Mouse (Mus musculus): Measurements from ENCODE around the gene Fiz1. TPM values are rescaled to one million over a fixed set of nuclear protein-coding genes. Genes with fewer than 3 reads are reported as not detected.
A peak's percentile ranks its signal among the peaks of the same experiment; 100 is the strongest.

The Fiz1 gene
- polyA plus RNA-seq, 1 experiment from 2014 or later, result 46.4 TPM

DNA sequence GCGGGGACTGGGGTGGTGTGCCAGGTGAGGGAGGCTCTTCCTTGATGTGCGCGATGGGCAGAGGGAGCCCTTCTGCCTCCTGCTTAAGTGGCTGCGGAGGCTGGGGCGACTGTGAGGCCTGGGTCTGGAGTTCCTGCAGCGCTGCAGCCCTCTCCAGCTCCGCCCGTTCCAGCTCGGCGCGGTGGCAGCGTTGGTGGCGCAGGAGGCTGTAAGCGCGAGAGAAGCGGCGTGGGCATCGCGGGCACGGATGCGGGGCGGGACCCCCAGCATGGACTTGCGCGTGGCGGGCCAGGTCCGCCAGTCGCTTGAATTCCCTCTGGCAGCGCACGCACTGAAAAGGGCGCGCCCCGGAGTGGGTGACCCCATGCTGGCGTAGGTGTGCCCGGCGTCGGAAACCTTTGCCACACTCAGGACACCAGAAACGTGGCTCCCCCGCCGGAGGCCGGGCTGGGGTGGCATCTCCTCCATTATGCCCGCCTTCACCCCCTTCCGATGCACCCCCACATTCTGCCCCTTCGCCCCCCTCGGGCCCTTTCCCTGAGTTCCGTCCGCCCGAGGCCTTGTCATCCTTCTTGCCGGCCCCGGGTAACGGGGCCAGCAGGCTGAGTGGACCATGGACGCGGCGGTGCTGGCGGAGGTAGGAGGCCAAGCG, 21.0 kb downstream of the Fiz1 start:
- Histone ChIP-seq H3K4me3 (ENCODE audit: low read depth, low read length) (0 out of 2 replicates have a peak overlapping the region, but pooled peaks have one; percentile 4), H3K27me3 (ENCODE audit: insufficient read depth, low read length) (0 out of 2 replicates have a peak, but pooled peaks cover 3% of the 10 kb centered on the region), H3K36me3 (ENCODE audit: insufficient read depth) (peaks cover 24% of the 10 kb centered on the region), H3K4me1 (ENCODE audit: insufficient read depth) (peaks cover 9% of the 10 kb centered on the region; the same call in 1 of the 2 replicates), H3K9me3 (ENCODE audit: low read depth, low read length) (peaks cover 6% of the 10 kb centered on the region; the same call in 1 of the 2 replicates), H3K4me2 (peak overlapping the region; percentile 8; the same call in 1 of the 2 replicates), H3K9ac (no peak overlapping the region), H3K27ac (ENCODE audit: low read depth) (no peak overlapping the region)
- WGBS, result 46% methylated on average over 55 of the region's 55 CpGs
- TF ChIP-seq CTCF (IDR thresholded peaks at IDR 0.05; ENCODE audit: low read depth), result no peak
- no peak for ATAC-seq (ENCODE audit: insufficient read depth)
- no peak for DNase-seq

- Histone ChIP-seq H3K4me3 (ENCODE audit: low read depth, low read length) (no peak overlapping the region), H3K27ac (ENCODE audit: low read depth) (no peak overlapping the region), H3K9ac (no peak overlapping the region), H3K36me3 (ENCODE audit: insufficient read depth) (peaks cover 16% of the 10 kb centered on the region), H3K9me3 (ENCODE audit: low read depth, low read length) (no peaks in the 10 kb centered on the region; the same call in 1 of the 2 replicates), H3K4me2 (no peak overlapping the region), H3K4me1 (ENCODE audit: insufficient read depth) (no peaks in the 10 kb centered on the region), H3K27me3 (ENCODE audit: insufficient read depth, low read length) (no peaks in the 10 kb centered on the region)
- DNase-seq (no peak), ATAC-seq (ENCODE audit: insufficient read depth) (no peak)
- no peak for TF ChIP-seq CTCF (IDR thresholded peaks at IDR 0.05; ENCODE audit: low read depth)
- WGBS, result 39% methylated on average over 2 of the region's 2 CpGs
These were observed 26.2 kb downstream of the Fiz1 start for GRCm38 (mm10) chr7:4988250-4988649.

- ATAC-seq (ENCODE audit: insufficient read depth), result no peak
- no peak overlapping the region for H3K4me2 ChIP-seq
- no peak overlapping the region for H3K27ac ChIP-seq (ENCODE audit: low read depth)
- no peak for DNase-seq
- no peaks in the 10 kb centered on the region for H3K4me1 ChIP-seq (ENCODE audit: insufficient read depth)
- no peak overlapping the region for H3K4me3 ChIP-seq (ENCODE audit: low read depth, low read length)
- no peaks in the 10 kb centered on the region for H3K27me3 ChIP-seq (ENCODE audit: insufficient read depth, low read length)
- TF ChIP-seq CTCF (IDR thresholded peaks at IDR 0.05; ENCODE audit: low read depth), result peak; percentile 30
- WGBS, result 84% methylated on average over 7 of the region's 7 CpGs
- H3K9me3 ChIP-seq (ENCODE audit: low read depth, low read length), result no peaks in the 10 kb centered on the region
- no peaks in the 10 kb centered on the region for H3K36me3 ChIP-seq (ENCODE audit: insufficient read depth)
- no peak overlapping the region for H3K9ac ChIP-seq
These were observed 37.7 kb downstream of the Fiz1 start for GRCm38 (mm10) chr7:4976832-4977231.

- Histone ChIP-seq H3K4me1 (ENCODE audit: insufficient read depth) (no peaks in the 10 kb centered on the region), H3K36me3 (ENCODE audit: insufficient read depth) (no peaks in the 10 kb centered on the region), H3K27me3 (ENCODE audit: insufficient read depth, low read length) (no peaks in the 10 kb centered on the region), H3K27ac (ENCODE audit: low read depth) (no peak overlapping the region), H3K4me3 (ENCODE audit: low read depth, low read length) (no peak overlapping the region), H3K9me3 (ENCODE audit: low read depth, low read length) (no peaks in the 10 kb centered on the region), H3K4me2 (no peak overlapping the region), H3K9ac (no peak overlapping the region)
- DNase-seq (no peak), ATAC-seq (ENCODE audit: insufficient read depth) (no peak)
- TF ChIP-seq CTCF (IDR thresholded peaks at IDR 0.05; ENCODE audit: low read depth), result no peak
- 49% methylated on average over 4 of the region's 4 CpGs for WGBS
These were observed 39.0 kb downstream of the Fiz1 start for GRCm38 (mm10) chr7:4975455-4975854.

DNA sequence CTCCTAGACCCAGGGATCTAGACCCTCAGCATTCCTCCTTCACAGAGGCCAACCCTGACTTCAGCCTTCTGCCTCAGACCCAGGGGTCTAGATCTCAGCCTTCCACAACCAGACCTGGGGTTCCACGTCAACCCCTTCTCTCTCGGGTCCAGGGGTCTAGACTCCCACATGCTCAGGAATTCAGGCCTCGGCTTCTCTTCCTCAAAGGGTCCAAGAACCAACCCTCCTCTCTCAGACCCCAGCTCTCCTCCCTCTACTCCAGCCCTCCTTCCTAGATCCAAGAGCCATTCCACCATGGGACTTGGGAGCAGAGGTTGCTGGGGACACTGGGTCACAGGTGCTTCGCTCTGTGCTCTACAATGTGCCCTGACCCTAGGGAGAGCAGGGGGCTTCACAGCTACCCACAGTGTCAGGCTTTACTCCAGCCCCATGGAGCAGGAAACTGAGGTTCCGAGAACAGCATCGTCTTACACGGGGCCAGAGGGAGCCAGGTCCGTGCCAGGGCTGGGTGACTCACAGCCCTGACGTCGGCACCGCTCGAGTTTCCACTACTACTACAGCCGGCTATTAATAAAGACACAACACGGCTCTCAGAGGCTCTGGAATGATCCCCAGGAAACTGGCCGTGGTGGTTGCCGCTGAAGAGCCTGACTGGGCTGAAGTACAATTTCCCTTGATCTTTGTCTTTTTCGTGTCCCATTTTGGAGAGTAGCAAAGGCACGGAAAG, 42.0 kb downstream of the Fiz1 start:
- Histone ChIP-seq H3K4me1 (ENCODE audit: insufficient read depth) (no peaks in the 10 kb centered on the region), H3K27ac (ENCODE audit: low read depth) (peak overlapping the region; percentile 15), H3K36me3 (ENCODE audit: insufficient read depth) (no peaks in the 10 kb centered on the region), H3K27me3 (ENCODE audit: insufficient read depth, low read length) (no peaks in the 10 kb centered on the region), H3K4me2 (no peak overlapping the region), H3K4me3 (ENCODE audit: low read depth, low read length) (no peak overlapping the region), H3K9ac (no peak overlapping the region), H3K9me3 (ENCODE audit: low read depth, low read length) (no peaks in the 10 kb centered on the region)
- no peak for TF ChIP-seq CTCF (IDR thresholded peaks at IDR 0.05; ENCODE audit: low read depth)
- DNase-seq (peak; percentile 15), ATAC-seq (ENCODE audit: insufficient read depth) (0 out of 2 replicates have a peak, but pooled peaks have one; percentile 1)
- WGBS, result 64% methylated on average over 18 of the region's 18 CpGs

- peak; percentile 84 for ATAC-seq (ENCODE audit: insufficient read depth)
- no peak for TF ChIP-seq CTCF (IDR thresholded peaks at IDR 0.05; ENCODE audit: low read depth)
- Histone ChIP-seq H3K4me2 (no peak overlapping the region), H3K4me1 (ENCODE audit: insufficient read depth) (no peaks in the 10 kb centered on the region), H3K4me3 (ENCODE audit: low read depth, low read length) (no peak overlapping the region), H3K27me3 (ENCODE audit: insufficient read depth, low read length) (no peaks in the 10 kb centered on the region), H3K9me3 (ENCODE audit: low read depth, low read length) (no peaks in the 10 kb centered on the region), H3K36me3 (ENCODE audit: insufficient read depth) (no peaks in the 10 kb centered on the region), H3K27ac (ENCODE audit: low read depth) (peak overlapping the region; percentile 15; the same call in 1 of the 2 replicates), H3K9ac (no peak overlapping the region)
- WGBS, result 11% methylated on average over 7 of the region's 7 CpGs
- peak; percentile 65 for DNase-seq
These were observed 42.8 kb downstream of the Fiz1 start for GRCm38 (mm10) chr7:4971710-4972109.

DNA sequence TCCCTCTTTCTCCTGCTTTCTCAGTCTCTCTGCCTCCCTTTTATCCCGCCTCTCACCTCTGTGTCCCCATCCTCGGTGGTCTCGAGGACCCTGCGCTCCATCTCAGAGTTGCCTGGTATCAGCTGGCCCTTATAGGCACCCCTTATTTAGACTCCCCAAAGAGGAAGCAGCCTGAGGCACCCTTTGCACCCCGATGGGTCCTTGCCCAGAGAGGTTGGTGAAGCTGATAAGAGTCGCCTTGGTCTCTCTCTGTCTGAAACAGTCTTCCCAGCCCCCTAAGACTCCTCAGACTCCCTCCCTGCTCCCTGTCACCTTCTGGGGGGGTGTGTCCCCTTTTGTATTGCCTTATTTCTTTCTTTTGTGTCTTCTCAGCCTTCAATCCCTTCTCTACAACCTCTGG, 43.4 kb downstream of the Fiz1 start, which contains the start of gene Sbk3:
Sbk3 (minus strand) TSS at position 101 of the 400 bp plus-strand sequence.
- Histone ChIP-seq H3K9ac (no peak within 1 kb of the TSS), H3K4me1 (ENCODE audit: insufficient read depth) (no peaks in the 10 kb centered on the region), H3K4me2 (no peak within 1 kb of the TSS), H3K27me3 (ENCODE audit: insufficient read depth, low read length) (no peaks in the 10 kb centered on the region), H3K9me3 (ENCODE audit: low read depth, low read length) (no peaks in the 10 kb centered on the region), H3K4me3 (ENCODE audit: low read depth, low read length) (no peak within 1 kb of the TSS), H3K36me3 (ENCODE audit: insufficient read depth) (no peaks in the 10 kb centered on the region), H3K27ac (ENCODE audit: low read depth) (peak within 1 kb of the TSS; percentile 15; the same call in 1 of the 2 replicates)
- ATAC-seq (ENCODE audit: insufficient read depth), result no peak; the same call in 1 of the 2 replicates
- TF ChIP-seq CTCF (IDR thresholded peaks at IDR 0.05; ENCODE audit: low read depth), result no peak
- no peak for DNase-seq
- 38% methylated on average over 6 of the region's 6 CpGs for WGBS
